Mouse (Mus musculus) cerebellum, adult 9-10 months (tissue): ENCODE data around the gene Cd83.

Experiments used
- DNase-seq: peaks from one replicate; pipeline ENCODE4 v3.0.0; 2022

The Cd83 gene

GRCm38 (mm10) chr13:43784725-43785711 lies at the start of gene Cd83:
Gene Cd83 (plus strand): TSS chr13:43784775.
- peak; percentile 68 for DNase-seq

GRCm38 (mm10) chr13:43739598-43740275 lies 44.8 kb upstream of the Cd83 start:
- DNase-seq = peak; percentile 84

GRCm38 (mm10) chr13:43740276-43740608 lies 44.3 kb upstream of the Cd83 start:
- no peak for DNase-seq

- no peak for DNase-seq
These were observed 41.9 kb upstream of the Cd83 start for GRCm38 (mm10) chr13:43742677-43743076.

GRCm38 (mm10) chr13:43744259-43744658 lies 40.3 kb upstream of the Cd83 start:
- DNase-seq = no peak

- no peak for DNase-seq
These were observed 34.3 kb upstream of the Cd83 start for GRCm38 (mm10) chr13:43750301-43750700.

GRCm38 (mm10) chr13:43750966-43751365 lies 33.6 kb upstream of the Cd83 start:
- DNase-seq = no peak

GRCm38 (mm10) chr13:43752407-43752806 lies 32.2 kb upstream of the Cd83 start:
- no peak for DNase-seq

- no peak for DNase-seq
These were observed 30.9 kb upstream of the Cd83 start for GRCm38 (mm10) chr13:43753652-43754051.

- DNase-seq = no peak
These were observed 30.0 kb upstream of the Cd83 start for GRCm38 (mm10) chr13:43754455-43755128.

GRCm38 (mm10) chr13:43755573-43755972 lies 29.0 kb upstream of the Cd83 start:
- DNase-seq = no peak

GRCm38 (mm10) chr13:43761156-43761855 lies 23.3 kb upstream of the Cd83 start:
- DNase-seq = no peak

- no peak for DNase-seq
These were observed 21.7 kb upstream of the Cd83 start for GRCm38 (mm10) chr13:43762901-43763300.

GRCm38 (mm10) chr13:43763301-43763994 lies 21.1 kb upstream of the Cd83 start:
- no peak for DNase-seq

GRCm38 (mm10) chr13:43763995-43764579 lies 20.5 kb upstream of the Cd83 start:
- DNase-seq = peak; percentile 91

GRCm38 (mm10) chr13:43765293-43765814 lies 19.2 kb upstream of the Cd83 start:
- no peak for DNase-seq

GRCm38 (mm10) chr13:43766786-43767680 lies 17.5 kb upstream of the Cd83 start:
- no peak for DNase-seq

GRCm38 (mm10) chr13:43773020-43773419 lies 11.6 kb upstream of the Cd83 start:
- no peak for DNase-seq

GRCm38 (mm10) chr13:43773965-43774566 lies 10.5 kb upstream of the Cd83 start:
- no peak for DNase-seq
